Mouse (Mus musculus) c-Kit-positive CD71-positive TER-119-positive erythroid progenitor cells, embryonic 14.5 days (primary cell): ENCODE measurements at regions not wholly inside any gene's neighbourhood (a gene's known extent, or its start where the extent isn't known, plus 50 kb on each side); places are given as distances from the start of the nearest gene placed in this dataset.

Experiments used
- DNase-seq: peaks from one replicate; pipeline ENCODE4 v3.0.0-alpha.2; 2013; ENCODE audit warnings: low spot score

- DNase-seq: no peak
These were observed 103.2 kb downstream of the Vegfa start for GRCm38 (mm10) chr17:45928903-45929477.

GRCm38 (mm10) chr17:45928013-45928412 is 104.2 kb downstream of the Vegfa start:
- no peak for DNase-seq

- no peak for DNase-seq
These were observed 106.3 kb downstream of the Vegfa start for GRCm38 (mm10) chr17:45925845-45926244.

- no peak for DNase-seq
These were observed 107.6 kb downstream of the Vegfa start for GRCm38 (mm10) chr17:45924595-45924994.

- DNase-seq: no peak
These were observed 108.9 kb downstream of the Vegfa start for GRCm38 (mm10) chr17:45923217-45923730.

- DNase-seq: no peak
These were observed 114.5 kb downstream of the Vegfa start for GRCm38 (mm10) chr17:45917647-45918046.

GRCm38 (mm10) chr17:45916937-45917336 is 115.2 kb downstream of the Vegfa start:
- DNase-seq: no peak

- no peak for DNase-seq
These were observed 117.4 kb downstream of the Vegfa start for GRCm38 (mm10) chr17:45914706-45915240.

GRCm38 (mm10) chr17:45914237-45914636 is 117.9 kb downstream of the Vegfa start:
- DNase-seq: no peak

- no peak for DNase-seq
These were observed 118.5 kb downstream of the Vegfa start for GRCm38 (mm10) chr17:45913671-45914070.

- no peak for DNase-seq
These were observed 120.0 kb downstream of the Vegfa start for GRCm38 (mm10) chr17:45912165-45912564.

GRCm38 (mm10) chr17:45911201-45911731 is 120.9 kb downstream of the Vegfa start:
- DNase-seq: no peak

- no peak for DNase-seq
These were observed 121.9 kb downstream of the Vegfa start for GRCm38 (mm10) chr17:45910245-45910644.

GRCm38 (mm10) chr17:45907587-45907986 is 124.6 kb downstream of the Vegfa start:
- DNase-seq: no peak

- DNase-seq: no peak
These were observed 126.6 kb downstream of the Vegfa start for GRCm38 (mm10) chr17:45905596-45905995.

- no peak for DNase-seq
These were observed 127.9 kb downstream of the Vegfa start for GRCm38 (mm10) chr17:45904251-45904650.

- DNase-seq: no peak
These were observed 128.9 kb downstream of the Vegfa start for GRCm38 (mm10) chr17:45903294-45903693.

- DNase-seq: no peak
These were observed 129.5 kb downstream of the Vegfa start for GRCm38 (mm10) chr17:45902668-45903067.

GRCm38 (mm10) chr17:45896922-45897302 is 135.3 kb downstream of the Vegfa start:
- no peak for DNase-seq

- DNase-seq: no peak
These were observed 135.8 kb downstream of the Vegfa start for GRCm38 (mm10) chr17:45896142-45896921.

- no peak for DNase-seq
These were observed 138.0 kb downstream of the Vegfa start for GRCm38 (mm10) chr17:45894166-45894565.

GRCm38 (mm10) chr17:45893698-45894097 is 138.5 kb downstream of the Vegfa start:
- DNase-seq: no peak

GRCm38 (mm10) chr17:45893094-45893493 is 139.1 kb downstream of the Vegfa start:
- no peak for DNase-seq
